Mouse (Mus musculus) central nervous system, embryonic 11.5 days (tissue): ENCODE data around the gene Mrgpra3. TPM values are rescaled to one million over a fixed set of nuclear protein-coding genes. Genes with fewer than 3 reads are reported as not detected.

Experiments
- polyA plus RNA-seq: library from polyadenylated mRNA; depleted of rRNA; stranded (reverse); fragments of >200 nt; gene quantifications from 2 replicates; pipeline ENCODE4 v1.2.3, GENCODE M21; 2012; rRNA removed

The Mrgpra3 gene
- polyA plus RNA-seq, result not detected in 2 replicates

GRCm38 (mm10) chr7:47601272-47601671 lies at the start of gene Mrgpra3:
Mrgpra3 (minus strand) TSS chr7:47601372.

Other genes with a start within 250 kb of the Mrgpra3 start
- not detected in 2 replicates for gene Mrgpra1, start 247.1 kb downstream of the Mrgpra3 start, polyA plus RNA-seq
- not detected in 2 replicates for gene Mrgpra2a, start 149.2 kb downstream of the Mrgpra3 start, polyA plus RNA-seq
- not detected in 2 replicates for gene Mrgpra2b, start 72.5 kb downstream of the Mrgpra3 start, polyA plus RNA-seq